Mouse (Mus musculus): ENCODE results near the gene Prtn3. TPM values are rescaled to one million over a fixed set of nuclear protein-coding genes. Genes with fewer than 3 reads are reported as not detected.

Prtn3 gene
- polyA plus RNA-seq, 1 experiment from 2014 or later = 15.3 TPM

GRCm38 (mm10) chr10:79920056-79920890 lies 46.0 kb downstream of the Prtn3 start:
- 20% methylated on average over 26 of the region's 26 CpGs for WGBS

GRCm38 (mm10) chr10:79920958-79921535 lies 46.8 kb downstream of the Prtn3 start, which contains the start of gene R3hdm4:
Gene R3hdm4 (minus strand): TSS chr10:79921208.
- WGBS = 6% methylated on average over 41 of the region's 41 CpGs
- peaks cover 72% of the 10 kb centered on the region for H3K27me3 ChIP-seq (ENCODE audit: low read depth, poor library complexity, severe bottlenecking)
- no peaks in the 10 kb centered on the region for H3K9me3 ChIP-seq (replicated peaks)
- H3K4me3 ChIP-seq = peak within 1 kb of the TSS; percentile 43
- no peaks in the 10 kb centered on the region for H3K36me3 ChIP-seq
- H3K4me1 ChIP-seq = peaks cover 63% of the 10 kb centered on the region
- no peak within 1 kb of the TSS; the same call in 1 of the 2 replicates for H3K27ac ChIP-seq
- DNase-seq (ENCODE audit: low spot score) = no peak

More at GRCm38 (mm10) chr10:79920056-79920890, 46.0 kb downstream of the Prtn3 start:
- no peak for DNase-seq (ENCODE audit: low spot score)
- H3K36me3 ChIP-seq = no peaks in the 10 kb centered on the region
- no peak overlapping the region for H3K27ac ChIP-seq
- peaks cover 65% of the 10 kb centered on the region for H3K4me1 ChIP-seq
- H3K27me3 ChIP-seq (ENCODE audit: low read depth, poor library complexity, severe bottlenecking) = peaks cover 72% of the 10 kb centered on the region
- peak overlapping the region; percentile 43 for H3K4me3 ChIP-seq
- no peaks in the 10 kb centered on the region for H3K9me3 ChIP-seq (replicated peaks)

- Histone ChIP-seq H3K4me1 (peaks cover 64% of the 10 kb centered on the region), H3K9me3 (replicated peaks) (no peaks in the 10 kb centered on the region), H3K36me3 (no peaks in the 10 kb centered on the region), H3K27ac (no peak overlapping the region; the same call in 1 of the 2 replicates), H3K4me3 (peak overlapping the region; percentile 43), H3K27me3 (ENCODE audit: low read depth, poor library complexity, severe bottlenecking) (peaks cover 72% of the 10 kb centered on the region)
- DNase-seq (ENCODE audit: low spot score) = peak; percentile 65
- WGBS = 1% methylated on average over 34 of the region's 34 CpGs
These were observed 47.3 kb downstream of the Prtn3 start for GRCm38 (mm10) chr10:79921572-79921971.

GRCm38 (mm10) chr10:79924998-79925784 lies 50.9 kb downstream of the Prtn3 start:
- Histone ChIP-seq H3K27ac (no peak overlapping the region), H3K4me1 (peaks cover 55% of the 10 kb centered on the region), H3K36me3 (peaks cover 5% of the 10 kb centered on the region), H3K9me3 (replicated peaks) (no peaks in the 10 kb centered on the region), H3K27me3 (ENCODE audit: low read depth, poor library complexity, severe bottlenecking) (peaks cover 41% of the 10 kb centered on the region), H3K4me3 (peak overlapping the region; percentile 24)
- WGBS = 13% methylated on average over 29 of the region's 29 CpGs
- DNase-seq (ENCODE audit: low spot score) = peak; percentile 95

GRCm38 (mm10) chr10:79925785-79926490 lies 51.7 kb downstream of the Prtn3 start:
- peaks cover 13% of the 10 kb centered on the region for H3K36me3 ChIP-seq
- 11% methylated on average over 15 of the region's 15 CpGs for WGBS
- no peaks in the 10 kb centered on the region for H3K9me3 ChIP-seq (replicated peaks)
- peaks cover 55% of the 10 kb centered on the region for H3K4me1 ChIP-seq
- H3K27me3 ChIP-seq (ENCODE audit: low read depth, poor library complexity, severe bottlenecking) = peaks cover 34% of the 10 kb centered on the region
- H3K27ac ChIP-seq = peak overlapping the region; percentile 95
- DNase-seq (ENCODE audit: low spot score) = no peak
- peak overlapping the region; percentile 76 for H3K4me3 ChIP-seq

GRCm38 (mm10) chr10:79926491-79927323 lies 52.4 kb downstream of the Prtn3 start, which contains the start of gene Arid3a:
Gene Arid3a (plus strand): TSS chr10:79927043.
- peak within 1 kb of the TSS; percentile 95 for H3K27ac ChIP-seq
- H3K4me3 ChIP-seq = peak within 1 kb of the TSS; percentile 76
- DNase-seq (ENCODE audit: low spot score) = peak; percentile 96
- peaks cover 55% of the 10 kb centered on the region for H3K4me1 ChIP-seq
- H3K36me3 ChIP-seq = peaks cover 20% of the 10 kb centered on the region
- peaks cover 26% of the 10 kb centered on the region for H3K27me3 ChIP-seq (ENCODE audit: low read depth, poor library complexity, severe bottlenecking)
- WGBS = under 1% methylated on average over 63 of the region's 63 CpGs
- H3K9me3 ChIP-seq (replicated peaks) = no peaks in the 10 kb centered on the region

- DNase-seq (ENCODE audit: low spot score) = peak; percentile 79
- under 1% methylated on average over 54 of the region's 54 CpGs for WGBS
- no peaks in the 10 kb centered on the region for H3K9me3 ChIP-seq (replicated peaks)
- peak overlapping the region; percentile 76 for H3K4me3 ChIP-seq
- H3K27ac ChIP-seq = peak overlapping the region; percentile 95
- peaks cover 28% of the 10 kb centered on the region for H3K36me3 ChIP-seq
- peaks cover 18% of the 10 kb centered on the region for H3K27me3 ChIP-seq (ENCODE audit: low read depth, poor library complexity, severe bottlenecking)
- peaks cover 61% of the 10 kb centered on the region for H3K4me1 ChIP-seq
These were observed 53.2 kb downstream of the Prtn3 start for GRCm38 (mm10) chr10:79927324-79928029.

GRCm38 (mm10) chr10:79928030-79928694 lies 53.9 kb downstream of the Prtn3 start:
- WGBS = under 1% methylated on average over 29 of the region's 29 CpGs
- DNase-seq (ENCODE audit: low spot score) = peak; percentile 79

GRCm38 (mm10) chr10:79928907-79929701 lies 54.8 kb downstream of the Prtn3 start:
- Histone ChIP-seq H3K9me3 (replicated peaks) (no peaks in the 10 kb centered on the region), H3K36me3 (peaks cover 44% of the 10 kb centered on the region), H3K4me3 (peak overlapping the region; percentile 76), H3K4me1 (peaks cover 73% of the 10 kb centered on the region), H3K27me3 (ENCODE audit: low read depth, poor library complexity, severe bottlenecking) (peaks cover 2% of the 10 kb centered on the region), H3K27ac (peak overlapping the region; percentile 95)
- 7% methylated on average over 9 of the region's 9 CpGs for WGBS
- peak; percentile 58 for DNase-seq (ENCODE audit: low spot score)

More at GRCm38 (mm10) chr10:79928030-79928694, 53.9 kb downstream of the Prtn3 start:
- peaks cover 35% of the 10 kb centered on the region for H3K36me3 ChIP-seq
- H3K27ac ChIP-seq = peak overlapping the region; percentile 95
- H3K27me3 ChIP-seq (ENCODE audit: low read depth, poor library complexity, severe bottlenecking) = peaks cover 11% of the 10 kb centered on the region
- peak overlapping the region; percentile 76 for H3K4me3 ChIP-seq
- H3K4me1 ChIP-seq = peaks cover 68% of the 10 kb centered on the region
- no peaks in the 10 kb centered on the region for H3K9me3 ChIP-seq (replicated peaks)
